Mouse (Mus musculus): ENCODE results near the gene Cnih2. TPM values are rescaled to one million over a fixed set of nuclear protein-coding genes. Genes with fewer than 3 reads are reported as not detected.

Cnih2 gene
- total RNA-seq, 2 experiments from 2014 or later, result 0.63 TPM; not detected in 1

DNA sequence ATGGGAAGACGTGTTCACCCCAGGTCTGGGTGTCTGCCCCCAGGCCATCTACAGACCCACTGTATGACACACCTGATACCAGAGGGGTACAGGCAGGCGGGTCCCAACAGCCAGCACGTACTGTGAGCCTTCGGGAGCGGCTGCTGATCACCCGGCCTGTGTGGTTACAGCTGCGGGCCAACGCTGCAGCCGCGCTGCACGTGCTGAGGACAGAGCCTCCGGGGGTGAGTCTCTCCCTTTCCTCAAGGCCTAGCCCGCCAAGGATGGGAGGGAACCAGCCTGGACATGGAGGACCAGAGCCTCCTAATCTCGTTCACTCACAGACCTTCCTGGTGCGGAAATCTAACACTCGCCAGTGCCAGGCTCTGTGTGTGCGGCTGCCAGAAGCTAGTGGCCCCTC, 47.3 kb downstream of the Cnih2 start:
- peak in 1 of 2 experiments; percentile 23 for DNase-seq
- intact Hi-C loops (cut with DNase I), result no loop called here

DNA sequence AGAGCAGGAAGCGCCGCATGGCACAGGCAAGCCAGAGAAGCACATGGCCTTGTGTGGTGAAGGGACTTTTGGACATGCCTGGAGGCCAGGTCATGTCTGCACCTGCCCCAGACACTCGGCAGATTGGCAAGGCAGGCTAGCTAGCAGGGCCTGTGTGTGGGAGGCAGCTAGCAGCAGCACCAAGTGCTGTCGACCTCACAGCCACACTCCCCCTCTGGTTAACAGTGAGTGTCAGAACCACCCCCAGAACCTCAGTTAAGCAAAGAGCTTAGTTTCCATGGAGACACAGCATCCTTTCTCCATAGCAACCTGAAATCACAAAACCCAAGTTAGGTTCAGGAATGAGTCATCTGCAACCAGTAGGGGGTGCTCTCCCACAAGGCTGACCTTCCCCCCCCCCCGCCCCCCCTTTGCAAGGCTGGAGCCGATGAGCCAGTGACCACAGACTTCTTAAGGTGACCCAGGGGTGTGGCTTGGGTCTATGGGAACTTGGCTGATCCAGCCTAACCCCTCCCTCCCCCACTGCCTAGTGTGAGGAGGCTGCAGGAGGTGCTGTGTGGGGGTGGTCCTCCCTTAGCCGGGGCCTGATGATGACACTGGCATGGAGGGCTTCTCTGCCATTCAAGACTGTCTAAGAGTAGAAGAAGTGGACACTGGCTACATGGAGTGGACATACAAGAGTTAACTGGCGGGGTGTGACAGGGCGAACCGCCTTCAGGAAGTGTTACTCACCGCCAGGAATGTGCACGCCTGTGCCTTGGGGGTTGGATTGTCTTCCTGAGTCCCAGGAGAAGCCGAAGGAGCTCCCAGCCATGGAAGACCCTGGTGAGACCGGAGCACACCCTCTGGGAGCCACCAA, 48.0 kb downstream of the Cnih2 start, which contains the start of gene Rin1:
Gene Rin1 (plus strand): TSS at position 435 of the 859 bp plus-strand sequence.
- peak; percentile 48 to 54 for DNase-seq
- intact Hi-C loops (cut with DNase I), result no loop called here

DNA sequence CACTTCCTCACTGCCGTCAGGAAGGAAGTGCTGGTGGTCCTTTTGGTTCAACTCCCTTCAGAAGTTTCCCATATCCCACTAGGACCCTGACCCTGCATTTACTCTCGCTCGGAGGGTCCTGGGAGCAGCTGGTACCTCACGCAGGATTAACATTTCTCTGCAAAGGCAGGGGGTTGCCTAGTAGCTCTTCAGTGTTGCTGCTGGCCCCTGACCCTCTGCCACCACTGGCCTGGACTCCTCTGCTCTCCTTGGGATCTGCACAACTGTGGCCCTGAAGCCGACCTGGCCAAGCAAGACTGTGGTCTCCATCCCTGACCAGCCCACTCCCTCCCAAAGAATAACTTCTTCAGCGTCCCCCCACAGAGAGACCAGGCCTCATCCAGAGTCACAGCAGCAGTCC, 49.0 kb downstream of the Cnih2 start:
- intact Hi-C loops (cut with DNase I), result no loop called here
- no peak for DNase-seq

DNA sequence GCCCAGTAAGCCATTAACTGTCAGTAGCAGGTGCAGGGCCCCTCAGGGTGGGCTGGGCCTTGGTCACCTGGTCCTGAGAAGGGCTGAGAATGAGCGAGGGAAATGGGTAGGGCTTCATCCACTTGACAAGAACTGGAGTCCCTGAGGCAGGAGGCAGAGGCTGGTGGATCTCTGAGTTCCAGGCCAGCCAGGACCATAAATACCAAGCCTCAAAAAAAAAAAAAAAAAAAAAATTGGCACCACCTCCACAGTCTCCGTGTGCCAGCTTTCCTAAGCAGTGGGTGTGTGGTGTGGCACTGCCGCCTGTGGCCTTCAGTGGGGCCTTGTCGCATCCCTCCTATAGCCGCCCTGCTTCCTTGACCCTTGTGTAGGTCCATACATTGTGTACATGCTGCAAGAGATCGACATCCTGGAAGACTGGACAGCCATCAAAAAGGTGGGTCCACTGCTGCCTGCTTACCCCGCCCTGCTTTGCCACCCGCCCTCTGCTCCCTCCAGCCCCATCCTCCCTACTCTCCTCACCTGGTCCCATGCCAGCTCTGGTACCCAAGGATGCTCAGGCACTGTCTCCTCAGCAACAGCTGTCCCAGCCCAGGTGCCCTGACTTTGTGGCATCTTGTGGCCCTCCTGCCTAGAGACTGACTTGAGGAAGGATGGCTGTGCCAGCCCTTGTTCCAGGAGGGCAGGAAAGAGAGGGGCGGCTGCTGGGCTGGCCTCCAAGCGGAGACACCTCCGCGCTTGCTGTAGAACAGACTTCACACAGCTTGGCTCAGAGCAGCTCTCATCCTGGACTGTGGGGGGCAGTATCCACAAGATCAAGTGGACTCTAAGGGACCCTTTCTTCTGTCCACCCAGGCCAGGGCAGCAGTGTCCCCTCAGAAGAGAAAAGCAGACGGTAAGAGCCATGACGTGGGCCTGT, 49.9 kb downstream of the Cnih2 start:
- intact Hi-C loops (cut with DNase I), result no loop called here
- DNase-seq, result no peak

DNA sequence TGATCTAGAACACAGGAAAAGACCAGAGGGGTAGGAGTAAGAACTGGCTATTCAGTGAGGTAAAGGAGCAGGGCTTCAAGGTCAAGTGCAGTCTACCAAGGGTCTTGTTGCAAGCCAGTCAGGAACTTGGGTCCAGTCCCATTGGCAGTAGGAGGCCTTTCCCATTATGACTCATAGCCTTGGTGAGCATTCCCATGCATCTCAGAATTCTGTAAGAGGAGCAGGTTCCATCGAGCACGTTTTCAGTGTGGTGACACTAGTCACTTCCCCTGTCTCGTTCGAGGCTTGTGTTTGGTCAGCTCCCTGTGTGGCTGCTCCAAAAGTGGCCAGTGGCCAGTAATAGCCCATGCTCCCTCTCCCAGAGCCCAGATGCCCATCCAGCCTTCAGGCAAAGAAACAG, 52.8 kb downstream of the Cnih2 start:
- no peak for DNase-seq
- intact Hi-C loops (cut with DNase I), result no loop called here

Other genes with a start within 250 kb of the Cnih2 start
- 10 to 100 TPM; 69.5 to 76.3 TPM for gene Ctsf, start 243.4 kb downstream of the Cnih2 start, total RNA-seq (2021)
- gene Actn3, start 220.6 kb downstream of the Cnih2 start, total RNA-seq (2021), result under 1 TPM; 0.39 to 0.88 TPM
- 1 to 10 TPM; 4.3 to 4.6 TPM for gene Zdhhc24, start 219.9 kb downstream of the Cnih2 start, total RNA-seq (2021)
- 1 to 10 TPM; 3.3 to 3.9 TPM for gene Bbs1, start 191.9 kb downstream of the Cnih2 start, total RNA-seq (2021)
- 10 to 100 TPM; 25.4 to 26.0 TPM for gene Dpp3, start 170.2 kb downstream of the Cnih2 start, total RNA-seq (2021)
- gene Peli3, start 155.4 kb downstream of the Cnih2 start, total RNA-seq (2021), result 1 to 10 TPM in 1 of 2 experiments, under 1 TPM in 1; 0.73 to 1.1 TPM
- gene Mrpl11, start 136.4 kb downstream of the Cnih2 start, total RNA-seq (2021), result 10 to 100 TPM; 54.4 to 59.0 TPM
- not detected for gene Npas4, start 108.2 kb downstream of the Cnih2 start, total RNA-seq (2021)
- gene Slc29a2, start 74.7 kb downstream of the Cnih2 start, total RNA-seq (2021), result 10 to 100 TPM; 15.2 to 15.3 TPM
- gene B4gat1, start 59.7 kb downstream of the Cnih2 start, total RNA-seq (2021), result 10 to 100 TPM; 40.8 to 44.4 TPM
- 1 to 10 TPM in 1 of 2 experiments, under 1 TPM in 1; 0.98 to 1.8 TPM for gene AC124502.3, start 59.6 kb downstream of the Cnih2 start, total RNA-seq (2021)
- gene Brms1, start 57.2 kb downstream of the Cnih2 start, total RNA-seq (2021), result 10 to 100 TPM; 12.9 to 14.8 TPM
- 1 to 10 TPM; 1.8 TPM for gene Rin1, start 48.0 kb downstream of the Cnih2 start, total RNA-seq (2021)
- 10 to 100 TPM; 21.3 to 23.9 TPM for gene Cd248, start 30.4 kb downstream of the Cnih2 start, total RNA-seq (2021)
- 1 to 10 TPM; 2.7 to 2.8 TPM for gene Tmem151a, start 13.0 kb downstream of the Cnih2 start, total RNA-seq (2021)
- gene Yif1a, start 10.0 kb downstream of the Cnih2 start, total RNA-seq (2021), result 10 to 100 TPM; 70.4 to 70.8 TPM
- gene Rab1b, start 8.6 kb upstream of the Cnih2 start, total RNA-seq (2021), result 100 to 1,000 TPM; 187 to 192 TPM
- 10 to 100 TPM; 41.3 to 44.8 TPM for gene Klc2, start 20.0 kb upstream of the Cnih2 start, total RNA-seq (2021)
- 10 to 100 TPM; 21.5 to 22.1 TPM for gene Pacs1, start 174.6 kb upstream of the Cnih2 start, total RNA-seq (2021)
- gene Sf3b2, start 196.9 kb upstream of the Cnih2 start, total RNA-seq (2021), result 100 to 1,000 TPM; 109 to 116 TPM
- gene Gal3st3, start 199.8 kb upstream of the Cnih2 start, total RNA-seq (2021), result 10 to 100 TPM; 20.0 to 23.8 TPM
- not detected for gene Catsper1, start 237.2 kb upstream of the Cnih2 start, total RNA-seq (2021)